Comparison of ENCODE assay signal across 8 mouse cellular contexts in the genomic region with DNA sequence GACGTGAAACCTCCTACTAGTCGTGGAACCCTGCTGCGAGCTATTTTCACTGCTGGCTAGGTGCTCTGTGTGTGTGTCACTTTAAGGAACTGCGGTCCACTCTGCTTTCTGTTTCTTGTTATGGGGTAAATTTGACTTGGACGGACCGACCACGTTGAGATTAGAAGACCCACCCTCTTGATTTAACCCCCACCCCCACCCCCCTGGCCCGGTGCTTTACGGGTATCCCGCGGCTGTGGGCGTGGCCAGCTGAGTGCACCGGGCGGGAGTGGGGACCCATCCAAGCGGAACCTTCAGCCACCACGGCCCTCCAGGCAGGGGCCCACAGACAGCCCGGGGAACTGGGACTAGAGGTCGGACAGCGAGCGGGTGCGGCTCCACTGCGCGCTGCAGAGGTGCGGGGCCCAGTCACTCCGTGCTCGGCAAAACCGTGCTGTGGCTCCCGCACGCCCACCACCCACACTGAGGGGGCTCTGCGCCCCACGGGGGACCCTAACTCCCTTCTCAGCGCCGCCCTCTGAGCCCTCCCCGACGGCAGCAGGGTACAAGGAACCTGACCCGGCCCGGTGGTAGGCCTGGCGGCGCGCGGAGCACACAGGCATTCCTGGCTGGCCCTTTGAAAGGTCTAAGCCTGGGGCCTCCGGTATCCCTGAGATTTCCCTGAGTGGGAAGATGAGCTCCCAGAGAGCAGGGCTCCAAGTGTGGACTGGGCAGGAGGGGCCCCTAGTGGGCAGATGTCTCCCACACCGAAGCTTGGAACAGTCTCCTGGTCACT. TPM values are rescaled to one million over a fixed set of nuclear protein-coding genes. Genes with fewer than 3 reads are reported as not detected.
DNase-seq lines count a peak whose midpoint lies in the region; ATAC-seq and TF ChIP-seq lines count a peak whose summit lies in the region.

No protein-coding gene starts in this region.

- no peaks in the 10 kb centered on the region for H3K27me3 ChIP-seq in embryonic facial prominence, embryonic 10.5 days (replicated peaks; ENCODE audit: low read depth, poor library complexity, severe bottlenecking)
- no peaks in the 10 kb centered on the region for H3K27me3 ChIP-seq in heart, embryonic 11.5 days (ENCODE audit: control insufficient read depth, insufficient read depth, low read length)
- H3K27me3 ChIP-seq in liver, postnatal 0 days (ENCODE audit: insufficient read depth, low read length): no peaks in the 10 kb centered on the region
- H3K27me3 ChIP-seq in neural tube, embryonic 11.5 days (ENCODE audit: control insufficient read depth, insufficient read depth, low read length): no peaks in the 10 kb centered on the region

- DNase-seq in right cerebral cortex, adult 18-20 months: peak; percentile 18
- DNase-seq in right cerebral cortex, postnatal 36 days (ENCODE audit: low spot score in 2 of 2): no peak
- peak; percentile 65 for DNase-seq in embryonic facial prominence, embryonic 10.5 days (ENCODE audit: low spot score)
- DNase-seq in kidney, adult 9 months: peak; percentile 65
- DNase-seq in liver, postnatal 0 days: peak; percentile 74
- peak; percentile 45 for DNase-seq in neural tube, embryonic 11.5 days (ENCODE audit: low spot score)
- peak; percentile 2 for DNase-seq in thymus, postnatal 0 days (ENCODE audit: low spot score)

- peak overlapping the region; percentile 88 for H3K9ac ChIP-seq in heart, embryonic 11.5 days (ENCODE audit: low read depth, low read length)
- H3K9ac ChIP-seq in liver, postnatal 0 days (replicated peaks): peak overlapping the region; percentile 78
- H3K9ac ChIP-seq in neural tube, embryonic 11.5 days (ENCODE audit: low read length): peak overlapping the region; percentile 76

- H3K4me1 ChIP-seq in embryonic facial prominence, embryonic 10.5 days: peaks cover 20% of the 10 kb centered on the region
- peaks cover 3% of the 10 kb centered on the region for H3K4me1 ChIP-seq in heart, embryonic 11.5 days (ENCODE audit: control insufficient read depth, insufficient read depth, low read length)
- peaks cover 11% of the 10 kb centered on the region for H3K4me1 ChIP-seq in liver, postnatal 0 days (ENCODE audit: insufficient read depth)
- H3K4me1 ChIP-seq in neural tube, embryonic 11.5 days (ENCODE audit: control insufficient read depth, insufficient read depth, low read length): 0 out of 2 replicates have a peak, but pooled peaks cover 3% of the 10 kb centered on the region

- H3K27ac ChIP-seq in embryonic facial prominence, embryonic 10.5 days (replicated peaks): peak overlapping the region; percentile 86
- peak overlapping the region; percentile 54; the same call in 1 of the 2 replicates for H3K27ac ChIP-seq in heart, embryonic 11.5 days (ENCODE audit: low read depth, low read length)
- H3K27ac ChIP-seq in liver, postnatal 0 days (ENCODE audit: low read depth): peak overlapping the region; percentile 76
- no peak overlapping the region for H3K27ac ChIP-seq in neural tube, embryonic 11.5 days (ENCODE audit: low read depth, low read length)

- no peaks in the 10 kb centered on the region for H3K36me3 ChIP-seq in embryonic facial prominence, embryonic 10.5 days (replicated peaks)
- no peaks in the 10 kb centered on the region for H3K36me3 ChIP-seq in heart, embryonic 11.5 days (ENCODE audit: control insufficient read depth, insufficient read depth, low read length)
- no peaks in the 10 kb centered on the region for H3K36me3 ChIP-seq in liver, postnatal 0 days (replicated peaks; ENCODE audit: insufficient read depth, low read length)
- H3K36me3 ChIP-seq in neural tube, embryonic 11.5 days (ENCODE audit: control insufficient read depth, insufficient read depth, low read length): no peaks in the 10 kb centered on the region

- peaks cover 3% of the 10 kb centered on the region; the same call in 1 of the 2 replicates for H3K9me3 ChIP-seq in embryonic facial prominence, embryonic 10.5 days
- H3K9me3 ChIP-seq in heart, embryonic 11.5 days (replicated peaks; ENCODE audit: control insufficient read depth, low read length): no peaks in the 10 kb centered on the region
- H3K9me3 ChIP-seq in liver, postnatal 0 days (ENCODE audit: low read length): no peaks in the 10 kb centered on the region; the same call in 1 of the 2 replicates
- H3K9me3 ChIP-seq in neural tube, embryonic 11.5 days (ENCODE audit: control insufficient read depth, low read length): no peaks in the 10 kb centered on the region

- TF ChIP-seq CTCF in liver, postnatal 0 days (IDR thresholded peaks at IDR 0.05; ENCODE audit: low read depth): peak; percentile 33

- peak overlapping the region; percentile 82 for H3K4me2 ChIP-seq in heart, embryonic 11.5 days
- peak overlapping the region; percentile 83 for H3K4me2 ChIP-seq in liver, postnatal 0 days (ENCODE audit: low read depth, low read length)
- H3K4me2 ChIP-seq in neural tube, embryonic 11.5 days (ENCODE audit: low read depth): peak overlapping the region; percentile 67

- TF ChIP-seq EP300 in liver, postnatal 0 days (IDR thresholded peaks at IDR 0.05; ENCODE audit: low read depth): no peak

- whole genome bisulfite sequencing in embryonic facial prominence, embryonic 10.5 days: 16% methylated on average over 43 of the region's 43 CpGs
- 7% methylated on average over 43 of the region's 43 CpGs for WGBS in heart, embryonic 11.5 days (ENCODE audit: insufficient replicate concordance)
- WGBS in liver, postnatal 0 days (ENCODE audit: insufficient replicate concordance): 10% methylated on average over 42 of the region's 43 CpGs
- 18% methylated on average over 43 of the region's 43 CpGs for WGBS in neural tube, embryonic 11.5 days

- peak overlapping the region; percentile 62 for H3K4me3 ChIP-seq in embryonic facial prominence, embryonic 10.5 days
- H3K4me3 ChIP-seq in heart, embryonic 11.5 days (ENCODE audit: low read depth, low read length): peak overlapping the region; percentile 65
- H3K4me3 ChIP-seq in liver, postnatal 0 days (ENCODE audit: low read depth, low read length): peak overlapping the region; percentile 58
- peak overlapping the region; percentile 40 for H3K4me3 ChIP-seq in neural tube, embryonic 11.5 days (ENCODE audit: low read depth, low read length)

- ATAC-seq in heart, embryonic 11.5 days (replicated peaks; ENCODE audit: insufficient number of reproducible peaks, low FRiP score, low TSS enrichment): peak; percentile 68
- peak; percentile 75 for ATAC-seq in liver, postnatal 0 days
- peak; percentile 24 for ATAC-seq in neural tube, embryonic 11.5 days (ENCODE audit: insufficient read depth, low FRiP score, low TSS enrichment)

RNA-seq across cellular contexts. Expression of a gene that starts 54.0 kb away (rescaled TPM):
- polyA plus RNA-seq in embryonic facial prominence, embryonic 10.5 days (2016; fragmentation: Nextera tagmentation; extraction: Ambion mirVana): not detected in 2 replicates
- polyA plus RNA-seq in heart, embryonic 11.5 days (2014; fragmentation: Nextera tagmentation; extraction: Ambion mirVana): not detected in 2 replicates
- polyA plus RNA-seq in liver, postnatal 0 days (2015; fragmentation: Nextera tagmentation; extraction: Ambion mirVana): not detected in 2 replicates
- polyA plus RNA-seq in neural tube, embryonic 11.5 days (2014; fragmentation: Nextera tagmentation; extraction: Ambion mirVana): not detected in 2 replicates
- polyA plus RNA-seq in thymus, postnatal 0 days (2015; fragmentation: Nextera tagmentation; extraction: Ambion mirVana): not detected in 2 replicates

Comparison
In these comparisons a context has a peak if more than half of its experiments do, and no peak if none do; other contexts are left out.
1. DNase-seq: peak in right cerebral cortex, adult 18-20 months (single experiment), embryonic facial prominence, embryonic 10.5 days (single experiment), kidney, adult 9 months (single experiment), liver, postnatal 0 days (single experiment), neural tube, embryonic 11.5 days (single experiment) and thymus, postnatal 0 days (single experiment); none in right cerebral cortex, postnatal 36 days (0 of 2).
2. ATAC-seq: peak in every context shown above with its lines; median percentile 75 in liver, postnatal 0 days; 68 in heart, embryonic 11.5 days; 24 in neural tube, embryonic 11.5 days.
3. Peak in every context shown above with its lines, with median percentiles within 50 percentile points of each other: H3K4me3 ChIP-seq, H3K4me2 ChIP-seq and H3K9ac ChIP-seq.